Mouse (Mus musculus): ENCODE measurements around the gene Dll3. TPM values are rescaled to one million over a fixed set of nuclear protein-coding genes. Genes with fewer than 3 reads are reported as not detected.

Dll3 gene
- polyA plus RNA-seq (2012) = 0.34 TPM in 1 of 2 replicates, not detected in the other

GRCm38 (mm10) chr7:28301616-28302433, at the start of gene Dll3:
TSS of gene Dll3 (minus strand) at chr7:28302238.

GRCm38 (mm10) chr7:28350155-28350883, 48.3 kb upstream of the Dll3 start, which contains the start of gene Rps16:
TSS of gene Rps16 (plus strand) at chr7:28350652.

GRCm38 (mm10) chr7:28338108-28338998, 36.3 kb upstream of the Dll3 start, which contains the start of gene Supt5:
TSS of gene Supt5 (minus strand) at chr7:28338746.

GRCm38 (mm10) chr7:28311926-28312543, 10.0 kb upstream of the Dll3 start, which contains the start of gene Timm50:
TSS of gene Timm50 (minus strand) at chr7:28312072.

GRCm38 (mm10) chr7:28290638-28291590, 11.1 kb downstream of the Dll3 start, which contains the start of gene Selenov:
TSS of gene Selenov (minus strand) at chr7:28291186.

GRCm38 (mm10) chr7:28277615-28278278, 24.3 kb downstream of the Dll3 start, which contains the start of gene Eid2b:
TSS of gene Eid2b (plus strand) at chr7:28277739.

GRCm38 (mm10) chr7:28267129-28268041, 34.7 kb downstream of the Dll3 start, which contains the start of gene Eid2:
TSS of gene Eid2 (plus strand) at chr7:28267881.

Other genes starting within 250 kb of the Dll3 start
- not detected in 2 replicates for gene Fcgbp, start 231.0 kb downstream of the Dll3 start, polyA plus RNA-seq (2012)
- not detected in 2 replicates for gene 9530053A07Rik, start 172.8 kb downstream of the Dll3 start, polyA plus RNA-seq (2012)
- 516 and 763 TPM in 2 replicates for gene Fbl, start 132.5 kb downstream of the Dll3 start, polyA plus RNA-seq (2012)
- 57.5 and 63.7 TPM in 2 replicates for gene Dyrk1b, start 122.8 kb downstream of the Dll3 start, polyA plus RNA-seq (2012)
- gene Eid2, start 34.4 kb downstream of the Dll3 start, polyA plus RNA-seq (2012) = 6.3 and 9.5 TPM in 2 replicates
- gene Eid2b, start 24.5 kb downstream of the Dll3 start, polyA plus RNA-seq (2012) = 9.4 and 10.6 TPM in 2 replicates
- gene Selenov, start 11.1 kb downstream of the Dll3 start, polyA plus RNA-seq (2012) = 0.05 TPM in 1 of 2 replicates, not detected in the other
- 165 and 203 TPM in 2 replicates for gene Timm50, start 9.8 kb upstream of the Dll3 start, polyA plus RNA-seq (2012)
- gene Supt5, start 36.5 kb upstream of the Dll3 start, polyA plus RNA-seq (2012) = 128 and 162 TPM in 2 replicates
- gene Rps16, start 48.4 kb upstream of the Dll3 start, polyA plus RNA-seq (2012) = 2,959 and 3,332 TPM in 2 replicates
- 17.3 and 19.4 TPM in 2 replicates for gene Plekhg2, start 70.4 kb upstream of the Dll3 start, polyA plus RNA-seq (2012)
- 540 and 1,040 TPM in 2 replicates for gene Zfp36, start 78.0 kb upstream of the Dll3 start, polyA plus RNA-seq (2012)
- gene Med29, start 90.5 kb upstream of the Dll3 start, polyA plus RNA-seq (2012) = 13.3 and 17.5 TPM in 2 replicates
- gene Paf1, start 90.7 kb upstream of the Dll3 start, polyA plus RNA-seq (2012) = 125 and 193 TPM in 2 replicates
- gene Gmfg, start 135.2 kb upstream of the Dll3 start, polyA plus RNA-seq (2012) = 34.0 and 38.0 TPM in 2 replicates
- gene Lrfn1, start 149.7 kb upstream of the Dll3 start, polyA plus RNA-seq (2012) = 12.6 and 15.9 TPM in 2 replicates
- not detected in 2 replicates for gene Ifnl2, start 208.2 kb upstream of the Dll3 start, polyA plus RNA-seq (2012)
- gene Ifnl3, start 220.6 kb upstream of the Dll3 start, polyA plus RNA-seq (2012) = not detected in 2 replicates
- not detected in 2 replicates for gene Sycn, start 238.6 kb upstream of the Dll3 start, polyA plus RNA-seq (2012)
- 5.8 and 5.9 TPM in 2 replicates for gene Nccrp1, start 245.0 kb upstream of the Dll3 start, polyA plus RNA-seq (2012)